ENCODE assay signal across 8 mouse cellular contexts in the genomic region with DNA sequence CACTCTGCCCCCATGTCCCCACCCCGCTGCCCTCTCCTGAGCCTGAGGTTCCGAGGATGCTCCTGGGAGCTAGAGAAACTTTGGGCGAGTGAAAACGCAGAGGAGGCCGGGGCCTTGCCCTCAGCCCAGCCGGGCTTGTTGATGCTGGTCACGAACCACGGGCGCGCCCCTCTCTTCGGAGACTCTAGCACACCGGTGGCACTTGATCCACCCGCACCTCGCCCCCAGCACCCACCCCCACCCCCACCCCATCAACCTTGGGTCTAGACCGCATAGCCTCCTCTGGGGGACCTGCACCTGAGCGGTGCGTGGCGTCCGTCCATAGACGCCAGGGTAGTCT. TPM values are rescaled to one million over a fixed set of nuclear protein-coding genes. Genes with fewer than 3 reads are reported as not detected.
DNase-seq lines count a peak whose midpoint lies in the region; ATAC-seq and TF ChIP-seq lines count a peak whose summit lies in the region.

No protein-coding gene starts in this region.

- peak; percentile 27 for ATAC-seq in lung, embryonic 16.5 days (ENCODE audit: low read depth)
- ATAC-seq in limb, embryonic 12.5 days (ENCODE audit: insufficient number of reproducible peaks, insufficient read depth, low FRiP score, low TSS enrichment, low read depth), result 0 out of 2 replicates have a peak, but pooled peaks have one; percentile 17

- H3K36me3 ChIP-seq in lung, embryonic 16.5 days (ENCODE audit: control insufficient read depth, insufficient read depth, low read length), result no peaks in the 10 kb centered on the region
- no peaks in the 10 kb centered on the region for H3K36me3 ChIP-seq in limb, embryonic 12.5 days

- TF ChIP-seq CTCF in embryonic fibroblast, embryonic 13.5 days (IDR thresholded peaks at IDR 0.05; ENCODE audit: borderline replicate concordance, insufficient read depth, low read length), result no peak
- no peak for TF ChIP-seq CTCF in olfactory bulb, adult 2 months (IDR thresholded peaks at IDR 0.05; ENCODE audit: insufficient read depth, low read depth, low read length)

- peaks cover 41% of the 10 kb centered on the region for H3K27me3 ChIP-seq in lung, embryonic 16.5 days (ENCODE audit: control insufficient read depth, insufficient read depth, low read depth, low read length)
- peaks cover 70% of the 10 kb centered on the region for H3K27me3 ChIP-seq in limb, embryonic 12.5 days

- peak overlapping the region; percentile 75; the same call in 1 of the 2 replicates for H3K27ac ChIP-seq in lung, embryonic 16.5 days (ENCODE audit: low read length)
- H3K27ac ChIP-seq in embryonic fibroblast, embryonic 13.5 days (ENCODE audit: insufficient read depth, low read length), result no peak overlapping the region
- no peak overlapping the region for H3K27ac ChIP-seq in limb, embryonic 12.5 days
- H3K27ac ChIP-seq in olfactory bulb, adult 2 months (ENCODE audit: insufficient read depth, low read depth, low read length), result no peak overlapping the region

- H3K4me3 ChIP-seq in lung, embryonic 16.5 days (ENCODE audit: low read length), result peak overlapping the region; percentile 79
- peak overlapping the region; percentile 65 for H3K4me3 ChIP-seq in embryonic fibroblast, embryonic 13.5 days (ENCODE audit: insufficient read depth, low read length)
- peak overlapping the region; percentile 63 for H3K4me3 ChIP-seq in limb, embryonic 12.5 days (replicated peaks)
- peak overlapping the region; percentile 68 for H3K4me3 ChIP-seq in olfactory bulb, adult 2 months (ENCODE audit: insufficient read depth, low read depth, low read length)

- peak overlapping the region; percentile 89 for H3K4me2 ChIP-seq in lung, embryonic 16.5 days (ENCODE audit: low read depth, low read length)
- H3K4me2 ChIP-seq in limb, embryonic 12.5 days, result peak overlapping the region; percentile 98

- H3K9me3 ChIP-seq in lung, embryonic 16.5 days (ENCODE audit: control insufficient read depth, low read length), result no peaks in the 10 kb centered on the region
- no peaks in the 10 kb centered on the region for H3K9me3 ChIP-seq in limb, embryonic 12.5 days

- TF ChIP-seq POLR2A in embryonic fibroblast, embryonic 13.5 days (IDR thresholded peaks at IDR 0.05; ENCODE audit: low read depth, low read length), result no peak; the same call in 1 of the 2 replicates
- no peak for TF ChIP-seq POLR2A in olfactory bulb, adult 2 months (IDR thresholded peaks at IDR 0.05; ENCODE audit: insufficient read depth, low read depth, low read length)

- DNase-seq in lung, postnatal 4 days, result no peak
- DNase-seq in right cerebral cortex, adult 18-20 months, result no peak
- DNase-seq in gastrocnemius, adult 8-10 months (ENCODE audit: low spot score in 2 of 2), result no peak
- DNase-seq in urinary bladder, adult 18-20 months (ENCODE audit: low spot score in 2 of 2), result no peak

- H3K4me1 ChIP-seq in lung, embryonic 16.5 days (replicated peaks; ENCODE audit: control insufficient read depth, insufficient read depth, low read length), result peaks cover 19% of the 10 kb centered on the region; the same call in 1 of the 2 replicates
- peaks cover 4% of the 10 kb centered on the region for H3K4me1 ChIP-seq in embryonic fibroblast, embryonic 13.5 days (ENCODE audit: control insufficient read depth, insufficient read depth, low read length)
- H3K4me1 ChIP-seq in limb, embryonic 12.5 days (replicated peaks), result peaks cover 25% of the 10 kb centered on the region
- H3K4me1 ChIP-seq in olfactory bulb, adult 2 months (ENCODE audit: control insufficient read depth, insufficient read depth, low read length), result peaks cover 13% of the 10 kb centered on the region

- WGBS in lung, embryonic 16.5 days, result 0% methylated on average over 20 of the region's 20 CpGs
- 1% methylated on average over 20 of the region's 20 CpGs for WGBS in limb, embryonic 12.5 days
- WGBS in olfactory bulb, adult 2 months, result 2% methylated on average over 19 of the region's 20 CpGs

- H3K9ac ChIP-seq in lung, embryonic 16.5 days (ENCODE audit: low read length), result peak overlapping the region; percentile 97
- H3K9ac ChIP-seq in limb, embryonic 12.5 days (replicated peaks), result peak overlapping the region; percentile 79

RNA-seq across cellular contexts. Expression of gene Spag6, which starts 0.7 kb away (rescaled TPM):
- 0.15 TPM in 1 of 2 replicates, not detected in the other for polyA plus RNA-seq in lung, embryonic 16.5 days (2015; fragmentation: Nextera tagmentation; extraction: Ambion mirVana)
- 0.60 TPM in 1 of 2 replicates, not detected in the other for polyA plus RNA-seq in embryonic fibroblast, embryonic 13.5 days (2011; ENCODE audit: insufficient read length, low read depth, missing spikeins)
- 0.21 TPM in 1 of 2 replicates, not detected in the other for polyA plus RNA-seq in limb, embryonic 12.5 days (2016; fragmentation: Nextera tagmentation; extraction: Ambion mirVana)
- polyA plus RNA-seq in olfactory bulb, adult 2 months (2012; ENCODE audit: insufficient read depth, insufficient read length, low replicate concordance, missing spikeins), result not detected in 2 replicates
- total RNA-seq in gastrocnemius, adult 8-10 months (2022), result 1 to 10 TPM in 3 of 4 experiments, under 1 TPM in 1; 0.85 to 1.6 (median 1.2) TPM

RNA-seq across cellular contexts. Expression of gene Bmi1, which starts 17.8 kb away (rescaled TPM):
- 20.8 TPM in 2 replicates for polyA plus RNA-seq in lung, embryonic 16.5 days (2015; fragmentation: Nextera tagmentation; extraction: Ambion mirVana)
- polyA plus RNA-seq in embryonic fibroblast, embryonic 13.5 days (2011; ENCODE audit: insufficient read length, low read depth, missing spikeins), result 58.7 and 82.9 TPM in 2 replicates
- polyA plus RNA-seq in limb, embryonic 12.5 days (2016; fragmentation: Nextera tagmentation; extraction: Ambion mirVana), result 29.3 and 33.4 TPM in 2 replicates
- polyA plus RNA-seq in olfactory bulb, adult 2 months (2012; ENCODE audit: insufficient read depth, insufficient read length, low replicate concordance, missing spikeins), result not detected in 2 replicates
- 10 to 100 TPM; 60.4 to 80.9 (median 68.8) TPM for total RNA-seq in gastrocnemius, adult 8-10 months (2022)

RNA-seq across cellular contexts. Expression of gene Commd3, which starts 22.4 kb away (rescaled TPM):
- polyA plus RNA-seq in lung, embryonic 16.5 days (2015; fragmentation: Nextera tagmentation; extraction: Ambion mirVana), result 201 and 219 TPM in 2 replicates
- polyA plus RNA-seq in embryonic fibroblast, embryonic 13.5 days (2011; ENCODE audit: insufficient read length, low read depth, missing spikeins), result 290 TPM in 2 replicates
- 207 and 225 TPM in 2 replicates for polyA plus RNA-seq in limb, embryonic 12.5 days (2016; fragmentation: Nextera tagmentation; extraction: Ambion mirVana)
- 558 TPM in 1 of 2 replicates, not detected in the other for polyA plus RNA-seq in olfactory bulb, adult 2 months (2012; ENCODE audit: insufficient read depth, insufficient read length, low replicate concordance, missing spikeins)
- total RNA-seq in gastrocnemius, adult 8-10 months (2022), result 100 to 1,000 TPM in 1 of 4 experiments, 10 to 100 TPM in 3; 93.3 to 100 (median 94.8) TPM
